Mouse (Mus musculus): ENCODE data around the gene Adarb2.

DNA sequence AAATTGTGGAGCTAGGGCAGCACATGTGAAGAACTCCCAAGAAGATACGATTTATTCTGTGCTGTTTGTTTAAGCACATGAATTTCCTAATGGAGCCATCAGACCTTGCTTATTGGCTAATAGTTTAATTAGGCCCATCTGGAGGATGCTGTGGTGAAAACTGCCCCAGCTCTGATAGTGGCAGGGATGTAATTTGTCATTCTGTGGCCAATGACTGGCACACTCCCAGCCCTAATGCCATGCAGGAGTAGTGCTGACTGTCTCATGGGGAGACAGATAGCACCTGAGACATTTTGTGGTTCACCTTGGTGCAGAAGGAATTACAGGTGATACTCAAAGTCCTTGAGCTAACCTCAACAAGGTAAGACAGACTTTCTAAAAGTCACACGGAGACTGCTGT is 80.5 kb downstream of the Adarb2 start:
- TF ChIP-seq CTCF (IDR thresholded peaks at IDR 0.05; ENCODE audit: control insufficient read depth, insufficient read depth, insufficient replicate concordance, low read depth, low read length) = no peak
- no peak for TF ChIP-seq POLR2A (IDR thresholded peaks at IDR 0.05; ENCODE audit: control insufficient read depth, low read depth, low read length)
